Mouse (Mus musculus) bone marrow macrophage, adult 2 months (primary cell): ENCODE results near the gene Abcc2.

ENCODE experiments used
- CTCF ChIP-seq: IDR thresholded peaks from 2 replicates; pipeline ENCODE4 v1.5.1; 2012; ENCODE audit warnings: low read depth, mild to moderate bottlenecking, low read length, moderate library complexity
- POLR2A ChIP-seq: IDR thresholded peaks from 2 replicates; pipeline ENCODE4 v1.6.1; 2012; ENCODE audit warnings: mild to moderate bottlenecking, low read depth, low read length, borderline replicate concordance

DNA sequence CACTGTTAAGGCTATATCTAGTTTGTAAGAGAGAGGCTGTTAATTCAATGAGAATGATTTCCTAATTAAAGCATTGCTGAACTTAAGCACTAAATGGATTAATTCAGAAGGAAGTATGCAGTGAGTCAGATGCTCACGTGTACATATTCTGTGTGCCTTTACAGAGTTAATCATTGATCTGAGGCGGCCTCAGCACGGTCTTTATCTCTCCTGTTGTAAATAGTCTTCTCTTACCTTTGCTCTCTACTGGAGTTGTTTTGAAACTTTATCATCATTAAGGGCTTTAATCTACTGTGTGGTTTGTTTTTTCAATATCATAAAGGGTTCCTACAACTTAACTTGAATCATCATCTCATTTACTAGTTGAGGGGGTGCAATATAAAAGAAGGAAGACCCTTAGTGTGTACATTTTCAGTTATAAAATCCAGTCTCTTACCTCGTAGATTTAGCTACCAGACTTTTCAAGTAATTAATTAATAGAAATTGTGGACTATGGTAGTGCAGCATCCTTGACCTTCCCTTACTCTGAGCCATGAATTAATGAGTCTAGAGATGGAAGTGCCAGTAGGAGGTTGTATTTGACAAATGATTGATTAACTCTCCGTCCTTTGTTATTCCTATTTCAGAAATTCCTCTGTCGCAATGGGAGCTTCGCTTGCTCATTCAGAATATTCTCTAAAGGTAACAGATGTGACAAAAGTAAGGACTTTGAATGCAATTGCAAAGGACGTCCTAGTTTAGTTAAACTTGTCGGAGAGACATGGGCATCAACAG is 14.3 kb upstream of the Abcc2 start:
- TF ChIP-seq POLR2A: no peak
- no peak for TF ChIP-seq CTCF
